Mouse (Mus musculus): Measurements from ENCODE around the gene Nanp. TPM values are rescaled to one million over a fixed set of nuclear protein-coding genes. Genes with fewer than 3 reads are reported as not detected.

Nanp gene
- polyA plus RNA-seq, 1 experiment from 2014 or later, result 41.2 TPM

DNA sequence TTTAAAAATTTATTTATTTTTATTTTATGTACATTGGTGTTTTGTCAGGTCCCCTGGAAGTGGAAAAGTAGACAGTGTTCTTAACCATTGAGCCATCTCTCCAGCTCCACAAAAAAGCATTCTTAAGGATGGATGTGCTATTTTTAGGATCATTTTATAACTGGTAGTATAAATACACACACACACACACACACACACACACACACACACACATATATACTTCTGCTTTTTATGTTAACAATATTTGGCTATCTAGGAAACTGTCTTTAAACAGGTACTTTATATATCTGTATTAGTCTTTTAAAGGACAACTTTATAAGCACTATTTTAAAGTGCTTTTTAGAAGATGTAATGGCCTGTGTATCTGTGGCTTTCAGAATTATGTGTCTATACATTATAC lies 57.1 kb downstream of the Nanp start:
- no peaks in the 10 kb centered on the region for H3K9me3 ChIP-seq (ENCODE audit: control insufficient read depth, low read length)
- ATAC-seq (ENCODE audit: low FRiP score), result no peak

DNA sequence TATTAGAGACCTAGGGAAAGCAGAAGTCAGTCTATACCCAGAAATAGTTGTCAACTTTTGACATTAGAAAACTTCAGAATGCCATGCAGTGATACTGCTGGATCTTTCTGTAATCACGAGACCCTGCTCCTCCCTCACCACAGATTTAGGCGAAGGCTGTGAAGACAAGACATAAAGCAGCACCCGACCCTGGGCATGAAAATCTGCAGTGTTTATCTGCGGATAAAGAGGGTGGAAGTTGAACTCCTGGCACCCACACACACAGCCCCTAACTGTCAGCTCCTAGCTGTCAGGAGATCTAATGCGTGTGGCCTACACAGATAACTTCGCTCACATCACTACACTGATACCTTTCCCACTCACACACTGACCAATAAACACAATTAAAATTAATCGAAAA lies 57.7 kb downstream of the Nanp start:
- Histone ChIP-seq H3K27me3 (ENCODE audit: control insufficient read depth, insufficient read depth, low read length) (no peaks in the 10 kb centered on the region), H3K9me3 (ENCODE audit: control insufficient read depth, low read length) (no peaks in the 10 kb centered on the region), H3K4me2 (replicated peaks) (no peak overlapping the region), H3K27ac (no peak overlapping the region), H3K4me1 (replicated peaks; ENCODE audit: control insufficient read depth, insufficient read depth, low read length) (no peaks in the 10 kb centered on the region), H3K9ac (no peak overlapping the region), H3K4me3 (replicated peaks; ENCODE audit: low read length) (no peak overlapping the region), H3K36me3 (replicated peaks; ENCODE audit: control insufficient read depth, insufficient read depth) (no peaks in the 10 kb centered on the region)
- DNase-seq (ENCODE audit: low spot score) (no peak), ATAC-seq (ENCODE audit: low FRiP score) (no peak)
- WGBS, result 90% methylated on average over 7 of the region's 7 CpGs

More for the DNA sequence above, 57.1 kb downstream of the Nanp start:
- Histone ChIP-seq H3K27me3 (ENCODE audit: control insufficient read depth, insufficient read depth, low read length) (no peaks in the 10 kb centered on the region), H3K4me1 (replicated peaks; ENCODE audit: control insufficient read depth, insufficient read depth, low read length) (no peaks in the 10 kb centered on the region), H3K27ac (no peak overlapping the region), H3K9ac (no peak overlapping the region), H3K4me3 (replicated peaks; ENCODE audit: low read length) (no peak overlapping the region), H3K4me2 (replicated peaks) (no peak overlapping the region), H3K36me3 (replicated peaks; ENCODE audit: control insufficient read depth, insufficient read depth) (no peaks in the 10 kb centered on the region)
- no peak for DNase-seq (ENCODE audit: low spot score)

DNA sequence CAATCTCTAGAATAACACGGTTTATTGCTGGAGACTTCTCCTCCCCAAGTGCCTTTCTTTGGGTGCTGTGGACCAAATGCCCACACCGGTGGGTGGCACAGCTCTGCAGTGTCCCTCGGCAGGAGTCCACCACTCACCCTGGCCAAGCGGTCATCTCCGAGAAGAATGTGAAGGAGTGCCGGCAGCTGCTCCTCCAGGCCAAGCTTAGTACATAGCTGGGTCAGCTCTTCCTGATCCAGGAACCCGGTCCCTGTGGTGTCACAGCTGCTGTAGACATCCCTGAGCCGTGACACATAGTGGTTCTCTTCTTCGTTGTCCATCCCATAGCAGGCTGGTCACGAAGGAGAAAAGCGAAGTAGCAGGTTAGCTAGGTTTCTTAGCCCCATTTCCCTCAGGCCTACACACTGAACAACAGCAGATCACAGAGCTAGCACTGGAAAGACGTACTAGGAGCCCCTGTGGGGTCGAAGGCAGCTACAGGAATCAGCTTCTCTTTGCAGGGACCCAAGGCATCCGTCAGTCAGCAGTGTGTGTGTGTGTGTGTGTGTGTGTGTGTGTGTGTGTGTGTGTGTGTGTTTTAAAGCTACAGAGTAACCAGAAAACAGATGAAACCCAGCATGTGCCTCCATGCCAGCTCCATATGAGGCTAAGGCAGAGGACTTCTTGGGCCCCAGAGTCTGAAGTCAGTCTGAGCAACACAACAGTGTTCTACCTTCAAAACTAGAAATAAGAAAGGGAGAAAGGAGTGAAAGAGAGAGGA lies 59.2 kb downstream of the Nanp start:
- Histone ChIP-seq H3K4me1 (replicated peaks; ENCODE audit: control insufficient read depth, insufficient read depth, low read length) (no peaks in the 10 kb centered on the region), H3K36me3 (replicated peaks; ENCODE audit: control insufficient read depth, insufficient read depth) (no peaks in the 10 kb centered on the region), H3K27ac (no peak overlapping the region), H3K4me3 (replicated peaks; ENCODE audit: low read length) (no peak overlapping the region), H3K27me3 (ENCODE audit: control insufficient read depth, insufficient read depth, low read length) (no peaks in the 10 kb centered on the region), H3K9ac (no peak overlapping the region), H3K9me3 (ENCODE audit: control insufficient read depth, low read length) (no peaks in the 10 kb centered on the region), H3K4me2 (replicated peaks) (no peak overlapping the region)
- 86% methylated on average over 14 of the region's 14 CpGs for WGBS
- DNase-seq (ENCODE audit: low spot score) (no peak), ATAC-seq (ENCODE audit: low FRiP score) (no peak)

Other genes starting within 250 kb of the Nanp start
- gene Abhd12, start 134.7 kb downstream of the Nanp start, polyA plus RNA-seq (2014; fragmentation: Nextera tagmentation; extraction: Ambion mirVana), result 126 and 136 TPM in 2 replicates
- gene Gins1, start 134.0 kb downstream of the Nanp start, polyA plus RNA-seq (2014; fragmentation: Nextera tagmentation; extraction: Ambion mirVana), result 16.0 and 17.5 TPM in 2 replicates
- gene Ninl, start within 50 bp of the Nanp start, polyA plus RNA-seq (2014; fragmentation: Nextera tagmentation; extraction: Ambion mirVana), result 4.3 and 4.7 TPM in 2 replicates
- gene Gm14151, start 53.0 kb upstream of the Nanp start, polyA plus RNA-seq (2014; fragmentation: Nextera tagmentation; extraction: Ambion mirVana), result not detected in 2 replicates
- gene Gm14147, start 58.8 kb upstream of the Nanp start, polyA plus RNA-seq (2014; fragmentation: Nextera tagmentation; extraction: Ambion mirVana), result not detected in 2 replicates

Data from hindbrain, embryonic 14.5 days (tissue).